Mouse (Mus musculus): ENCODE measurements around the gene Cpeb3. TPM values are rescaled to one million over a fixed set of nuclear protein-coding genes. Genes with fewer than 3 reads are reported as not detected.

Gene Cpeb3
- polyA plus RNA-seq, 1 experiment from 2014 or later, result 1.3 TPM

- H3K27ac ChIP-seq (ENCODE audit: low read length), result no peak overlapping the region
- H3K9me3 ChIP-seq (ENCODE audit: low read length), result no peaks in the 10 kb centered on the region
- 66% methylated on average over 1 of the region's 1 CpGs for WGBS
- no peaks in the 10 kb centered on the region for H3K36me3 ChIP-seq (ENCODE audit: insufficient read depth, low read length)
- no peak overlapping the region for H3K9ac ChIP-seq (replicated peaks; ENCODE audit: low read length)
- H3K4me3 ChIP-seq (ENCODE audit: low read length), result no peak overlapping the region
- no peaks in the 10 kb centered on the region for H3K27me3 ChIP-seq (ENCODE audit: insufficient read depth, low read length)
- H3K4me2 ChIP-seq (replicated peaks; ENCODE audit: low read depth, low read length), result no peak overlapping the region
- no peaks in the 10 kb centered on the region for H3K4me1 ChIP-seq (ENCODE audit: insufficient read depth, low read length)
- no peak for ATAC-seq (ENCODE audit: low FRiP score, low TSS enrichment)
These were observed 76.7 kb downstream of the Cpeb3 start for GRCm38 (mm10) chr19:37131660-37132059.

- Histone ChIP-seq H3K4me3 (ENCODE audit: low read length) (no peak overlapping the region), H3K9me3 (ENCODE audit: low read length) (no peaks in the 10 kb centered on the region), H3K36me3 (ENCODE audit: insufficient read depth, low read length) (no peaks in the 10 kb centered on the region), H3K27ac (ENCODE audit: low read length) (no peak overlapping the region), H3K9ac (replicated peaks; ENCODE audit: low read length) (no peak overlapping the region), H3K4me1 (ENCODE audit: insufficient read depth, low read length) (no peaks in the 10 kb centered on the region), H3K4me2 (replicated peaks; ENCODE audit: low read depth, low read length) (no peak overlapping the region), H3K27me3 (ENCODE audit: insufficient read depth, low read length) (no peaks in the 10 kb centered on the region)
- ATAC-seq (ENCODE audit: low FRiP score, low TSS enrichment), result no peak
- 97% methylated on average over 4 of the region's 4 CpGs for WGBS
These were observed 79.9 kb downstream of the Cpeb3 start for GRCm38 (mm10) chr19:37128461-37128860.

- Histone ChIP-seq H3K27me3 (ENCODE audit: insufficient read depth, low read length) (no peaks in the 10 kb centered on the region), H3K9ac (replicated peaks; ENCODE audit: low read length) (no peak overlapping the region), H3K4me1 (ENCODE audit: insufficient read depth, low read length) (no peaks in the 10 kb centered on the region), H3K4me2 (replicated peaks; ENCODE audit: low read depth, low read length) (no peak overlapping the region), H3K9me3 (ENCODE audit: low read length) (no peaks in the 10 kb centered on the region), H3K4me3 (ENCODE audit: low read length) (no peak overlapping the region), H3K27ac (ENCODE audit: low read length) (no peak overlapping the region), H3K36me3 (ENCODE audit: insufficient read depth, low read length) (no peaks in the 10 kb centered on the region)
- ATAC-seq (ENCODE audit: low FRiP score, low TSS enrichment), result no peak
- 67% methylated on average over 5 of the region's 5 CpGs for WGBS
These were observed 81.3 kb downstream of the Cpeb3 start for GRCm38 (mm10) chr19:37127018-37127567.

GRCm38 (mm10) chr19:37124961-37125360 lies 83.4 kb downstream of the Cpeb3 start:
- Histone ChIP-seq H3K9me3 (ENCODE audit: low read length) (no peaks in the 10 kb centered on the region), H3K36me3 (ENCODE audit: insufficient read depth, low read length) (no peaks in the 10 kb centered on the region), H3K4me3 (ENCODE audit: low read length) (no peak overlapping the region)

DNA sequence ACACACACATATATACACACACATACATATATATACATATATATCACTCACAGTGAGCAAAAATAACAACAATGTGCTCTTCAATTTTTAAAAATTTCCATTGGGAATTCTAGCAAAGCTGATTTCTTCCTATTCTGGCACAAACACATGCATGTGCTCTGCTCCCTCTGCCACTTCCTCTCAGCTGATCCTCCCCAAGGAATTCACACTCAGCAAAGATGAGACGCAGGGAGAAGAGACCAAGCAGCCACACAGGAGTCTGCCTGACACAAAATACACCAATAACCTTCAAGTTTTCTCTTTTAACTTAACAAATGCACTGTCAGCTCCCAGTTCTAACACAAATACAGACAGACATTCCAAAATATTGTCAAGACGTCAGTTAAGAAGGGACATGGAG lies 89.1 kb downstream of the Cpeb3 start:
- Histone ChIP-seq H3K4me1 (ENCODE audit: insufficient read depth, low read length) (no peaks in the 10 kb centered on the region), H3K27ac (ENCODE audit: low read length) (no peak overlapping the region), H3K27me3 (ENCODE audit: insufficient read depth, low read length) (no peaks in the 10 kb centered on the region), H3K9me3 (ENCODE audit: low read length) (no peaks in the 10 kb centered on the region), H3K4me2 (replicated peaks; ENCODE audit: low read depth, low read length) (no peak overlapping the region), H3K36me3 (ENCODE audit: insufficient read depth, low read length) (no peaks in the 10 kb centered on the region), H3K9ac (replicated peaks; ENCODE audit: low read length) (no peak overlapping the region), H3K4me3 (ENCODE audit: low read length) (no peak overlapping the region)
- WGBS, result 54% methylated on average over 2 of the region's 2 CpGs
- ATAC-seq (ENCODE audit: low FRiP score, low TSS enrichment), result no peak

More at GRCm38 (mm10) chr19:37124961-37125360, 83.4 kb downstream of the Cpeb3 start:
- no peak overlapping the region for H3K9ac ChIP-seq (replicated peaks; ENCODE audit: low read length)
- no peaks in the 10 kb centered on the region for H3K4me1 ChIP-seq (ENCODE audit: insufficient read depth, low read length)
- H3K27me3 ChIP-seq (ENCODE audit: insufficient read depth, low read length), result no peaks in the 10 kb centered on the region
- no peak overlapping the region for H3K4me2 ChIP-seq (replicated peaks; ENCODE audit: low read depth, low read length)
- no peak overlapping the region for H3K27ac ChIP-seq (ENCODE audit: low read length)
- no peak for ATAC-seq (ENCODE audit: low FRiP score, low TSS enrichment)

- Histone ChIP-seq H3K36me3 (ENCODE audit: insufficient read depth, low read length) (no peaks in the 10 kb centered on the region), H3K9me3 (ENCODE audit: low read length) (no peaks in the 10 kb centered on the region), H3K4me3 (ENCODE audit: low read length) (no peak overlapping the region), H3K27me3 (ENCODE audit: insufficient read depth, low read length) (no peaks in the 10 kb centered on the region), H3K4me1 (ENCODE audit: insufficient read depth, low read length) (no peaks in the 10 kb centered on the region), H3K27ac (ENCODE audit: low read length) (no peak overlapping the region), H3K9ac (replicated peaks; ENCODE audit: low read length) (no peak overlapping the region), H3K4me2 (replicated peaks; ENCODE audit: low read depth, low read length) (no peak overlapping the region)
- 82% methylated on average over 1 of the region's 1 CpGs for WGBS
- no peak for ATAC-seq (ENCODE audit: low FRiP score, low TSS enrichment)
These were observed 92.6 kb downstream of the Cpeb3 start for GRCm38 (mm10) chr19:37115824-37116223.

- H3K9ac ChIP-seq (replicated peaks; ENCODE audit: low read length), result no peak overlapping the region
- no peaks in the 10 kb centered on the region for H3K9me3 ChIP-seq (ENCODE audit: low read length)
- no peak overlapping the region for H3K4me3 ChIP-seq (ENCODE audit: low read length)
- H3K4me2 ChIP-seq (replicated peaks; ENCODE audit: low read depth, low read length), result no peak overlapping the region
- ATAC-seq (ENCODE audit: low FRiP score, low TSS enrichment), result no peak
- H3K4me1 ChIP-seq (ENCODE audit: insufficient read depth, low read length), result no peaks in the 10 kb centered on the region
- whole genome bisulfite sequencing, result 85% methylated on average over 8 of the region's 8 CpGs
- H3K27me3 ChIP-seq (ENCODE audit: insufficient read depth, low read length), result no peaks in the 10 kb centered on the region
- H3K36me3 ChIP-seq (ENCODE audit: insufficient read depth, low read length), result no peaks in the 10 kb centered on the region
- H3K27ac ChIP-seq (ENCODE audit: low read length), result no peak overlapping the region
These were observed 93.0 kb downstream of the Cpeb3 start for GRCm38 (mm10) chr19:37115374-37115773.

- no peak overlapping the region for H3K4me2 ChIP-seq (replicated peaks; ENCODE audit: low read depth, low read length)
- H3K4me1 ChIP-seq (ENCODE audit: insufficient read depth, low read length), result no peaks in the 10 kb centered on the region
- H3K4me3 ChIP-seq (ENCODE audit: low read length), result no peak overlapping the region
- H3K27me3 ChIP-seq (ENCODE audit: insufficient read depth, low read length), result no peaks in the 10 kb centered on the region
- no peak for ATAC-seq (ENCODE audit: low FRiP score, low TSS enrichment)
- no peak overlapping the region for H3K9ac ChIP-seq (replicated peaks; ENCODE audit: low read length)
- H3K36me3 ChIP-seq (ENCODE audit: insufficient read depth, low read length), result no peaks in the 10 kb centered on the region
- WGBS, result 84% methylated on average over 6 of the region's 6 CpGs
- H3K9me3 ChIP-seq (ENCODE audit: low read length), result no peaks in the 10 kb centered on the region
- no peak overlapping the region for H3K27ac ChIP-seq (ENCODE audit: low read length)
These were observed 96.6 kb downstream of the Cpeb3 start for GRCm38 (mm10) chr19:37111831-37112230.

GRCm38 (mm10) chr19:37110494-37110893 lies 97.9 kb downstream of the Cpeb3 start:
- Histone ChIP-seq H3K4me2 (replicated peaks; ENCODE audit: low read depth, low read length) (no peak overlapping the region), H3K9me3 (ENCODE audit: low read length) (no peaks in the 10 kb centered on the region), H3K27me3 (ENCODE audit: insufficient read depth, low read length) (no peaks in the 10 kb centered on the region), H3K27ac (ENCODE audit: low read length) (no peak overlapping the region), H3K9ac (replicated peaks; ENCODE audit: low read length) (no peak overlapping the region), H3K36me3 (ENCODE audit: insufficient read depth, low read length) (no peaks in the 10 kb centered on the region), H3K4me3 (ENCODE audit: low read length) (no peak overlapping the region), H3K4me1 (ENCODE audit: insufficient read depth, low read length) (no peaks in the 10 kb centered on the region)
- 47% methylated on average over 1 of the region's 1 CpGs for WGBS
- no peak for ATAC-seq (ENCODE audit: low FRiP score, low TSS enrichment)

DNA sequence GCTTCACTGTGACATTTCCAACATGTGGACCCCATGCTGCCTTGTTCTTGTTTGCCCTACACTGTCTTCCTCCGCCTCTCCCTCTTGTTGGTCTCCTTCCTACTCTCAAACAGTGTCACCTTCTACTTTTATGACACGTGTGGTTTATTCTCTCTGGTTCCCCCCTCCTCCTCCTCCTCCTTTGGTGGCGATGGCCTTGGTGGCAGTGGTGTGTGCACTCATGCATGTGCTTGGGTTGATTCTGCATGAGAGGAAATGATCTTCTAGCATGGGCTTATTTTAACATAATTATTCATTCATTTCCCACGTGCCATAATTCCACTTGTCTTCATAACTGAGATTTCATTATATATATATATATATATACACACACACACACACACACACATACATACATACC lies 98.5 kb downstream of the Cpeb3 start:
- Histone ChIP-seq H3K9ac (replicated peaks; ENCODE audit: low read length) (no peak overlapping the region), H3K36me3 (ENCODE audit: insufficient read depth, low read length) (no peaks in the 10 kb centered on the region), H3K4me2 (replicated peaks; ENCODE audit: low read depth, low read length) (no peak overlapping the region), H3K9me3 (ENCODE audit: low read length) (no peaks in the 10 kb centered on the region), H3K27me3 (ENCODE audit: insufficient read depth, low read length) (no peaks in the 10 kb centered on the region), H3K4me1 (ENCODE audit: insufficient read depth, low read length) (no peaks in the 10 kb centered on the region), H3K27ac (ENCODE audit: low read length) (no peak overlapping the region), H3K4me3 (ENCODE audit: low read length) (no peak overlapping the region)
- 66% methylated on average over 4 of the region's 4 CpGs for WGBS
- no peak for ATAC-seq (ENCODE audit: low FRiP score, low TSS enrichment)

All from kidney, embryonic 16.5 days (tissue).